Mouse (Mus musculus) ES-Bruce4 (cell line): Measurements from ENCODE around the gene Ptk7.

ENCODE experiments used
- CTCF ChIP-seq: IDR thresholded peaks from one replicate; pipeline ENCODE4 v1.8.1; 2011; ENCODE audit warnings: low read depth, low read length
- EP300 ChIP-seq: IDR thresholded peaks from 2 replicates; pipeline ENCODE4 v1.6.1; 2011; ENCODE audit warnings: low read depth, low read length; ENCODE audit not compliant: insufficient read depth
- POLR2A ChIP-seq: IDR thresholded peaks from one replicate; pipeline ENCODE4 v1.8.1; 2011; ENCODE audit warnings: low read length; ENCODE audit not compliant: insufficient read depth

DNA sequence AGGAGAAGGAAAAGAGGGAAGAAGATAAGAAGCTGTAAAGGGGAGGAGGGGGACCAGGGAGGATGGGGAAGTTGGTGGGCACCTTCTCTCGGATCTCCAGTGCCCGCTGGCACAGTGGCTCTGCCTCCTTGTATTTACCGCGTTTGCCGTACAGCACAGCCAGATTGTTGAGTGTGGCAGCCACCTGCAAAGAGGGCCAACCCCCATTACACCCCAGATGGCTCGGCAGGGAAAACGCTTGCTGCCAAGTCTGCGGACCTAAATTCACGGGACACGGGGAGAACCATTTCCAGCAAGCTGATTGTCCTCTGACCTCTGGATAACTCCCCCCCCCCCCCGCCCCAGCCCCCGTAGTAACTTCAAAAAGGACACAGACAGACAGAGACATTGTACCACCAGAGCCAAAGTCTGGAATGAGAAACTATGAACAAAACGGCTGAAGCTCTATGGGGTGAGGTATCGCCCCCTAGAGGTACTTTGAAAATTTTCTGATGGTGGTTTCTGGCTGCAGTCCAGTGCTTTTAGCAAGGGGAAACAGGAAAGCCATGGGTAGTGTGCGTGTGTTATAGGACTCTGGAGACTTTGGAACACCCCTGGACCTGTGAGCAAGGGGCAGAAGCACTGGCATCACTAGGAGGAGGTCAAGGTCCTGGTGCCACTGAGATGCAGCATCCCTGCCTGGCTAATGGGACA is 7.7 kb upstream of the Ptk7 start:
- TF ChIP-seq EP300, result no peak
- TF ChIP-seq CTCF, result no peak
- TF ChIP-seq POLR2A, result no peak
